Mouse (Mus musculus) midbrain, embryonic 12.5 days (tissue): Measurements from ENCODE around the gene Abhd12. TPM values are rescaled to one million over a fixed set of nuclear protein-coding genes. Genes with fewer than 3 reads are reported as not detected.

Source experiments
- ATAC-seq: fragments of 200-750 bp; cut with Nextera tagmentation; 2 replicates; pipeline ENCODE4 v1.8.0; 2017; ENCODE audit warnings: low read depth, moderate TSS enrichment, moderate library complexity; ENCODE audit not compliant: low FRiP score
- H3K27ac ChIP-seq: fragments of 300-500 bp; sonication (generic); replicated peaks from 2 replicates; pipeline ENCODE4 v1.5.1; 2016; ENCODE audit warnings: mild to moderate bottlenecking
- H3K27me3 ChIP-seq: fragments of 300-500 bp; sonication (generic); 2 replicates; pipeline ENCODE4 v1.6.1; 2016; ENCODE audit warnings: mild to moderate bottlenecking
- H3K36me3 ChIP-seq: fragments of 300-500 bp; sonication (generic); 2 replicates; pipeline ENCODE4 v1.6.1; 2016
- H3K4me1 ChIP-seq: fragments of 300-500 bp; sonication (generic); 2 replicates; pipeline ENCODE4 v1.6.1; 2016
- H3K4me2 ChIP-seq: fragments of 300-500 bp; sonication (generic); replicated peaks from 2 replicates; pipeline ENCODE4 v1.6.1; 2016; ENCODE audit warnings: mild to moderate bottlenecking, moderate library complexity
- H3K4me3 ChIP-seq: fragments of 300-500 bp; sonication (generic); 2 replicates; pipeline ENCODE4 v1.5.1; 2016; ENCODE audit warnings: mild to moderate bottlenecking
- H3K9ac ChIP-seq: fragments of 300-500 bp; sonication (generic); replicated peaks from 2 replicates; pipeline ENCODE4 v1.6.1; 2016; ENCODE audit warnings: mild to moderate bottlenecking, moderate library complexity
- H3K9me3 ChIP-seq: fragments of 300-500 bp; sonication (generic); 2 replicates; pipeline ENCODE4 v1.6.1; 2016; ENCODE audit warnings: mild to moderate bottlenecking
- whole genome bisulfite sequencing: fragments of 180-500 bp; shearing (Covaris S2); methylation state at CpG from one replicate; pipeline ENCODE4 v1.1.7; 2016; 5-methylcytosine and 5-hydroxymethylcytosine counted together
- polyA plus RNA-seq: library from polyadenylated mRNA; unstranded; fragments of >200 nt; fragmentation: Nextera tagmentation; extraction: Ambion mirVana; gene quantifications from 2 replicates; pipeline ENCODE4 v1.2.1, GENCODE M21; 2016

Gene Abhd12
- polyA plus RNA-seq, 1 experiment from 2014 or later, result 65.5 TPM

DNA sequence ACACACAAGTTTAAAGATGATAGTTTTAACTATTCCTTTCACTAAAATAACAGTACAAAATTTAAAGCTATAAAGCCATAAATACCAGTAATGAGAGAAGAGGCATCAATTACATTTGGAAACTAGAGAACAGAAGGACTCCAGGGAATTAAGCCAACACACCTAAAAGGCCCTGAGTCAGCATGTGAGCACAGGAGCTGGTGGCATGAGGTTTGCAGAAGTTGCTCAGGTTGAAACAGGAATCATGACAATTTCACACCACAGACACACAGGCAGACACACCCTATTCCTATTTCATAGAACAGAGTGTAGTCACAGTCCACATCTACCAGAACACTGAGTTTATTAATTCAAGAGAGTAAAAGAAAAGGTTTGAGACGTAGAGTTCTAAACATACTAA, 30.0 kb downstream of the Abhd12 start:
- Histone ChIP-seq H3K9ac (no peak overlapping the region), H3K4me3 (no peak overlapping the region), H3K27ac (no peak overlapping the region), H3K9me3 (no peaks in the 10 kb centered on the region), H3K4me2 (no peak overlapping the region), H3K4me1 (no peaks in the 10 kb centered on the region), H3K36me3 (no peaks in the 10 kb centered on the region), H3K27me3 (no peaks in the 10 kb centered on the region)
- no peak for ATAC-seq
- 89% methylated on average over 1 of the region's 1 CpGs for WGBS

DNA sequence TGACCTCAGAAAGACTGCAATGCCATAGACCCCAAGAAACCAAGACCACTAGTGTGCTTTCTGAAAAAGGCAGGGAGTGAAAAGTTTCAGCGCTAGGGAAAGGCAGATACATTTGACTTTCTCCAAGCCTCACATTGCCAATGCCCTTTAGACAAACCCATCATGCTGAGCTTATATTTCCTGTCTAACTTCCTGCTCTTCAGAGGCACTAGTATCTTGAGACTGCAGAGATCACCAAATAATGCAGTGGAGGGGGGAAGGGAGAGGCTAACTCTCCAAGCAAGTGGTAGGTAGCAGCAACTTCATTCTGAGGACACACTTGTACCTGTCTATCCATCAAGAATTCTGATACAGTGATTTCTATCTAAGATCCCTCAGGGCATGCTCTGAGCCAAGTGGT, 35.1 kb downstream of the Abhd12 start:
- Histone ChIP-seq H3K9ac (no peak overlapping the region), H3K9me3 (no peaks in the 10 kb centered on the region), H3K27me3 (no peaks in the 10 kb centered on the region), H3K36me3 (no peaks in the 10 kb centered on the region), H3K4me1 (no peaks in the 10 kb centered on the region), H3K4me3 (no peak overlapping the region), H3K27ac (no peak overlapping the region), H3K4me2 (no peak overlapping the region)
- 97% methylated on average over 1 of the region's 1 CpGs for WGBS
- no peak for ATAC-seq

DNA sequence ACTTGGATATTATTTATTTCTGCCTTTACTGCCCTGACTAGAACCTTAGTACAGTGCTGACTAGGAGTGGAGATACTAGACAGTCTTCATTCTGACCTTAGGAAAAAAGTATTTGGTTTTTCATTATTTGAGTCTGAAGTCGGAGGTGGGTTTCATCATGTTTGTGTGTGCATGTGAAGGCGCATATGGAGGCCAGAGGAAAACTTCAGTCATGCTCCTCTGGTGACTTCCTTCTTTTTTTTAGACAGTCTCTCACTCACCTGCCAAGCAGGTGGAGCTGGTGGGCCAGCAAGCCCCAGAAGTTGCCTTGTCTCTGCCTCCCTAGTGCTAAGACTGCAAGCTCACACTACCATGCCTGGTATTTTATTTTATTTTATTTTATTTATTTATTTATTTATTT, 37.5 kb downstream of the Abhd12 start:
- H3K4me3 ChIP-seq, result no peak overlapping the region
- no peak overlapping the region for H3K9ac ChIP-seq
- H3K4me1 ChIP-seq, result no peaks in the 10 kb centered on the region
- H3K9me3 ChIP-seq, result no peaks in the 10 kb centered on the region
- H3K36me3 ChIP-seq, result no peaks in the 10 kb centered on the region
- no peak overlapping the region for H3K27ac ChIP-seq
- no peaks in the 10 kb centered on the region for H3K27me3 ChIP-seq
- no peak overlapping the region for H3K4me2 ChIP-seq
- 81% methylated on average over 2 of the region's 2 CpGs for WGBS
- no peak for ATAC-seq

DNA sequence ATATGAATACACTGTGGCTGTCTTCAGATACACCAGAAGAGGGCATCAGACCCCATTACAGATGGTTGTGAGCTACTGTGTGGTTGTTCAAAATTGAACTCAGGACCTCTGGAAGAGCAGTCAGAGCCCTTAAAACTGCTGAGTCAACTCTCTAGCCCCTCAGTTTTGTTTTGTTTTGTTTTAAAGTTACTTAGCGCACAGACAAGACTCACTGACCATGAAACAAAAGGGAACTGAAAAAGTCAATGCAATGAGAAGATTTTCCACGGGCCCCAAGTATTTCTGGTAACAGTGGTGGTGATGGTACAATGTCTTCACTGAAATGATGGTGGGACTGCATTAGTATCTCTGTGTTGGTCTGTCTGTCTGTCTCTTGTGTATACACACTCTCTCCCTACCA, 43.4 kb downstream of the Abhd12 start:
- no peak overlapping the region for H3K9ac ChIP-seq
- H3K9me3 ChIP-seq, result no peaks in the 10 kb centered on the region
- no peak overlapping the region for H3K27ac ChIP-seq
- H3K36me3 ChIP-seq, result no peaks in the 10 kb centered on the region
- no peaks in the 10 kb centered on the region for H3K4me1 ChIP-seq
- no peaks in the 10 kb centered on the region for H3K27me3 ChIP-seq
- ATAC-seq, result no peak
- H3K4me3 ChIP-seq, result no peak overlapping the region
- H3K4me2 ChIP-seq, result no peak overlapping the region
- 91% methylated on average over 2 of the region's 2 CpGs for WGBS

DNA sequence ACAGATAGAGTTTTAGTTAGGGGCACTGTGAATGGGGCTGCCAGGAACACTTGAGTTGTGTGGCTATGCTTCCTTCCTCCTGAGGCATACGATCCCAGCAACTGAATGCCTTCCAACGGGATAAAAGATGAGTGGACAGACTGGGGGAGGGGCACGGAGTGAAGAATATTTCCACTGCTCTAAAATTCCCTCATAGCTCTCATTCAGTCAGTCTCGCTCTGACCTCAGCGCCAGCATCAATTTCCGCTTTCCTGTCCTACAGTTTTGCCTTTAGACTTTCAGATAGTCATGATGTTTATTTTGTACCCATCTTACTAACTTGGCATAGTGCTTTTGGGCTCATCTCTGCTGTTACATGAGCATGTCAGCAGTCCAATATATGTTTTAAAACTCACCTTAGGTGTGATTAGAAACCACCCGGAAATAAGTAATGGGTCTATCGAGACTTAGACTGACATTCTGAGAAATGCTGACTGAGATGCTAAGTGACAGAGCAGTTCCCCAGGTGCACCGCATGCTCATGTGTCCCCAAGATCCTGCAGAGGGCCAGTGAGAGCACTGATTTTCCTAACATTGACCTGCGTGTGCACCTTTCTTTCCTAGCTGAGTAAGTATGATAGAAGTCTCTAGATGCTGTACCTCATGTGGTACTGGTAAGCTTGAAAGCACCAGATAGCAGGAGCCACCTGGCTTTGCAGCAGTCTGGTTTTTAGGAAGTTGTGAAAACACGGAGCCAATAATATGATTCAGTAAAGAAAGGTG, 44.7 kb downstream of the Abhd12 start:
- H3K9ac ChIP-seq, result no peak overlapping the region
- no peak overlapping the region for H3K4me2 ChIP-seq
- WGBS, result 85% methylated on average over 11 of the region's 11 CpGs
- H3K9me3 ChIP-seq, result no peaks in the 10 kb centered on the region
- no peaks in the 10 kb centered on the region for H3K36me3 ChIP-seq
- no peak overlapping the region for H3K27ac ChIP-seq
- peaks cover 4% of the 10 kb centered on the region; the same call in 1 of the 2 replicates for H3K4me1 ChIP-seq
- ATAC-seq, result no peak
- H3K4me3 ChIP-seq, result no peak overlapping the region
- no peaks in the 10 kb centered on the region for H3K27me3 ChIP-seq

DNA sequence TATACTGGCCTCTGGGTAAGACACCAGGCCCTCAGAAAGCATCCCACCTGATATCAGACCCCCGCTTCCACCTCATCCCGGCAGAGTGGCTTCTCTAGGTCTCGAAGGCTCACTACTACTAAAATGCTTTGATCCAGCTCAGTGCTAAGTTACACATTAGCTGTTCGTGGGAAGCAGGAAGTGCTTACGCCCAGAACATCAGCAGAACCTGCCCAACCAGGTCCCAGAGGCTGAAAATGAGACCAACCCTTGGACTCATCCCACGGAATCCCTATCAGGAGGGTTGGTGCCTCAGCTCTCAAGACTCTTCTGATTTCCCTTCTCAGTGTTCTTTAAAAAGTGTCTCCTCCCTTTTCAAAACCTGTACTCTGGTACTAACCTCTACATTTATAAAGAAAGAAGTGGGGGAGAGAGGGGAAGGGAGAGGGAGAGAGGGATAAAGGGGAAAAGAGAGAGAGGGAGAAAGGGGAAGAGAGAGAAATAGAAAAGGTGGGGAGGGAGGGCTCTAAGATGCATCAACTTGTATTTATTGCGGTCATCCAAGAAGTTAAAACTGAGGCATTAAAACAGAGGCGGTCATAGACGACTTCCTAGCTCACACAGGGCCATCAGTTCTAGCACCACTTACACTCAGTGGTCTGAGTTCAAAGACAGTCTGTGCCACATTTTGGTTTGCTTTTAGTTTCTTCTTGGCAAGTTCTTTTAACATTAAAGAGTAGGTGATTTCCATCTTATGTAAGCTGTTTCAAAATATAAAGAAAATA, 45.6 kb downstream of the Abhd12 start:
- H3K4me1 ChIP-seq, result peaks cover 7% of the 10 kb centered on the region; the same call in 1 of the 2 replicates
- no peak overlapping the region for H3K9ac ChIP-seq
- no peak overlapping the region for H3K4me2 ChIP-seq
- no peaks in the 10 kb centered on the region for H3K9me3 ChIP-seq
- H3K27ac ChIP-seq, result no peak overlapping the region
- H3K27me3 ChIP-seq, result no peaks in the 10 kb centered on the region
- no peak for ATAC-seq
- no peak overlapping the region for H3K4me3 ChIP-seq
- no peaks in the 10 kb centered on the region for H3K36me3 ChIP-seq
- WGBS, result 94% methylated on average over 9 of the region's 9 CpGs

DNA sequence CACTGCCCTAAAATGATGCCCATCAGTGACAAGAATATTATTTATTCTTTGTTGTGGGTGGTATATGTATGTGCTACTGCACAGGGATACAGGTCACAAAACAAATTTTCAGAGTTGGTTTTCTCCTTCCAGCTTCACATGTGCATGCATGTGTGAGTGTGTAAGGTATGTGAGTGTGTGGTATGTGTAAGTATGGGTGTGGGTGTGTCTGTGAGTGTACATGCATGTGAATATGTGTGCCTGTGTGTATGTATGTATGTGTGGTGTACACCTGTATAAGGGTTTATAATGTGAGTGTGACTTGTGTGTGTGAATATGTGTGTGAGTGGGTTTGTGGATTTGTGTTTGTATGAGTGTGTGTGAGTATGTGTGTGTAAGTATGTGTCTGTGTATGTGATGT, 49.4 kb downstream of the Abhd12 start:
- Histone ChIP-seq H3K9me3 (no peaks in the 10 kb centered on the region), H3K9ac (peak overlapping the region; percentile 24; the same call in 1 of the 2 replicates), H3K4me1 (peaks cover 7% of the 10 kb centered on the region; the same call in 1 of the 2 replicates), H3K36me3 (0 out of 2 replicates have a peak, but pooled peaks cover 4% of the 10 kb centered on the region), H3K4me2 (no peak overlapping the region), H3K4me3 (no peak overlapping the region), H3K27ac (no peak overlapping the region), H3K27me3 (no peaks in the 10 kb centered on the region)
- no peak for ATAC-seq

DNA sequence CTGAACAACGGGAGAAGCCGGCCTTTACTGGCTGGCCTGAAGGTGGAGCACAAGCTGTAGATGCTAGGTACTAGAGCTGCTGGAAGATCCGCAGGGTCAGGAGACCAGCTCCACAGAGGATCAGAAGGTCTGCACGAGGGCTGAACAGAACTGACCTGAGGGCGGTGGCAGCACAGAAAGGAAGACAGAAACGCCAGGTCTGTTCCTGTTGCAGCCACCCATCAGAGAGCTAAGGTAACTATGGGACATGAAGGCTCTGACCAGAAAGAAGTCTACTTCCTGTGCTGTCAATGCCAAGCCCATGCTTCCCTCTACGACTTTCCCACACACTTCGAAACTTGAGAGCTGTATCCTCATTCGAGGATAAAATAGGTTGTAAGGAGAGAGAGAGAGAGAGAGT, 53.3 kb downstream of the Abhd12 start:
- 81% methylated on average over 9 of the region's 9 CpGs for WGBS
- Histone ChIP-seq H3K27ac (no peak overlapping the region), H3K4me1 (peaks cover 13% of the 10 kb centered on the region), H3K9ac (no peak overlapping the region), H3K4me2 (no peak overlapping the region), H3K36me3 (0 out of 2 replicates have a peak, but pooled peaks cover 4% of the 10 kb centered on the region), H3K27me3 (no peaks in the 10 kb centered on the region), H3K9me3 (no peaks in the 10 kb centered on the region), H3K4me3 (no peak overlapping the region)
- no peak for ATAC-seq

DNA sequence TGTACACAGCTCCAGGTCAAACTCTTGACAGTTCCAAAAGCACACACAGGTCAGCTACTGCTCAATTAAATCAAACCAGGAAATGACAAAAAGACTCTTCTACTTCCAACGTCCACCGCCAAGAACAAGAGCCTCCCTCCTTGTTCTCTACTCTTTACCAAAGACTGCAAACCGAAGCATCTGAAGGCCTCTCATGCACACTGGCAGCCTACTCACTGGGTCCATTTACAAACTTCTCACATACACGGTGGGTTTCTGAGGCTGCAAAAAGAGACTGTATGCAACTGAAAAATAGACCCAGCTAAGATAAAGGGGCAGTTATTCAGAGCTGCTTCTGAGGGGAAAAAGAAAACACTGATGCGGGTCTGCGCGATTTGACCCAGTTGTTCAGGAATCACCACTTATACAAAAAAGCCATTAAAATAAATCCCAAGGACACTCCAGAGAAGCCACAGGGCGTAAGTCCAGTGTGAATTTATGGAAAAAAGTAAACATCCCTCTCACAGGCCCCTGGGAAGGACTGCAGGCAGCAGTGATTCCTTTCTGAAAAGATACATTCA, 57.0 kb downstream of the Abhd12 start:
- H3K27me3 ChIP-seq, result no peaks in the 10 kb centered on the region
- no peak overlapping the region for H3K4me2 ChIP-seq
- H3K9ac ChIP-seq, result no peak overlapping the region
- H3K36me3 ChIP-seq, result peaks cover 9% of the 10 kb centered on the region; the same call in 1 of the 2 replicates
- H3K4me3 ChIP-seq, result no peak overlapping the region
- ATAC-seq, result no peak
- peaks cover 10% of the 10 kb centered on the region; the same call in 1 of the 2 replicates for H3K4me1 ChIP-seq
- H3K9me3 ChIP-seq, result no peaks in the 10 kb centered on the region
- no peak overlapping the region for H3K27ac ChIP-seq
- WGBS, result 72% methylated on average over 8 of the region's 8 CpGs

DNA sequence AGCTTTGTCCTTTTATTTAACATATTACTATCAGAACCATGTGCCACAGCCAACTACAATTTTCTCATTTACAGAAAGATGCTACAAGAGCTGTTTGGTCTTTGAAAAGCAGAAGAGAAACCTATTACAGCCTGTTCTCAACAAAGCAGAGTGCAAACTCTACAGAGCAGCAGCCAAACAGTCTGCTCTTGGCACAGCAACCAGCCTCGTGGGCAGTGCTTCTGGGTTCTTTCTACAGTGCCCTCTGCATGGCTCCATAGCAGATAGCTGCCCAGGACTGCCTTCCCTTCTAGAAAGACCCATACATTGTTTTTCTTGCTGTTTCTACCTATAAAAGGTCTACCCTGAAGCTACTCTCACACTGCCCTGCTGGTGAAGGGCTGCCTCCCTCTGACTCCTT, 59.7 kb downstream of the Abhd12 start:
- Histone ChIP-seq H3K9me3 (no peaks in the 10 kb centered on the region), H3K4me1 (peaks cover 10% of the 10 kb centered on the region; the same call in 1 of the 2 replicates), H3K36me3 (peaks cover 5% of the 10 kb centered on the region; the same call in 1 of the 2 replicates), H3K4me2 (no peak overlapping the region), H3K27me3 (no peaks in the 10 kb centered on the region), H3K27ac (no peak overlapping the region), H3K9ac (no peak overlapping the region), H3K4me3 (no peak overlapping the region)
- ATAC-seq, result no peak
- WGBS, result 84% methylated on average over 1 of the region's 1 CpGs

DNA sequence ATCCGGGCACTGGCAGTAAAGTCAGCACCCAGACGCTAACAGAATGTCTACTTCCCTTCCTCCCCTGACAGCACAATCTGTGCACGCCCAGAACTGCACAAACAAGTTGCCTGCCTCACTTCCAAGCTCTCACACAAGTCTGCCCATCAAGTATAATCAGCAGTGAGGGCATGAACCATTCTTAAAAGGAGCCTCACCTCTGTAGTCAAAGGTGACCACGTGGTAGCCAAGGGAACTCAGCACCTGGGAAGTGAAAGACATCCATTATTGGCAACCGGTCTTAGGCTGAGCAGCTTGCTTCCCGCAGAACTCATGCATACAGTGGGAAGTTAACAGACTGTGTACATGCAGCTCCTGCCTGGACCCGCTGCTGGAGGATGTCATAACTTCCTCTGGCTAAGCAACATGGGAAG, 62.5 kb downstream of the Abhd12 start:
- Histone ChIP-seq H3K27me3 (no peaks in the 10 kb centered on the region), H3K9me3 (no peaks in the 10 kb centered on the region), H3K4me3 (no peak overlapping the region), H3K36me3 (peaks cover 19% of the 10 kb centered on the region), H3K4me1 (peaks cover 3% of the 10 kb centered on the region; the same call in 1 of the 2 replicates), H3K27ac (no peak overlapping the region), H3K9ac (no peak overlapping the region), H3K4me2 (no peak overlapping the region)
- ATAC-seq, result no peak
- WGBS, result 87% methylated on average over 7 of the region's 7 CpGs

DNA sequence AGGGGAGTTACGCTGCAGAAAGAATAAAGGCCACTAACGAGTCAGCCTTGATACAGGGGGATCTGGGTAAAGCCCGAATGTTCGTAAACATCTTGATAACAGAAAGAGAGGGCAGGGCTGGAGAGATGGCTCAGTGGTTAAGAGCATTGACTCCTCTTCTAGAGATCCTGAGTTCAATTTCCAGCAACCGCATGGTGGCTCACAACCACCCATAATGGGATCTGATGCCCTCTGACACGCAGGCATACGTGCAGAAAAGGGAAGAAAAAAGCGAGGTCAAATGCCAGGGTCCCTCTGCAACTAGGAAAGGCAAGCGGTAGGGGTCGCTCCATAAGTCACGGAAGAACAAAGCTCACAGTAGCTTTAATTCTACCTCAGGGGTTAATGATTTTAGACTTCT, 63.4 kb downstream of the Abhd12 start:
- Histone ChIP-seq H3K9ac (no peak overlapping the region), H3K4me2 (no peak overlapping the region), H3K27me3 (no peaks in the 10 kb centered on the region), H3K9me3 (no peaks in the 10 kb centered on the region), H3K4me1 (peaks cover 3% of the 10 kb centered on the region; the same call in 1 of the 2 replicates), H3K4me3 (no peak overlapping the region), H3K27ac (no peak overlapping the region), H3K36me3 (peaks cover 24% of the 10 kb centered on the region)
- ATAC-seq, result no peak
- 63% methylated on average over 11 of the region's 11 CpGs for WGBS
